Comparison of ENCODE assay signal across 29 mouse cellular contexts in the genomic region with DNA sequence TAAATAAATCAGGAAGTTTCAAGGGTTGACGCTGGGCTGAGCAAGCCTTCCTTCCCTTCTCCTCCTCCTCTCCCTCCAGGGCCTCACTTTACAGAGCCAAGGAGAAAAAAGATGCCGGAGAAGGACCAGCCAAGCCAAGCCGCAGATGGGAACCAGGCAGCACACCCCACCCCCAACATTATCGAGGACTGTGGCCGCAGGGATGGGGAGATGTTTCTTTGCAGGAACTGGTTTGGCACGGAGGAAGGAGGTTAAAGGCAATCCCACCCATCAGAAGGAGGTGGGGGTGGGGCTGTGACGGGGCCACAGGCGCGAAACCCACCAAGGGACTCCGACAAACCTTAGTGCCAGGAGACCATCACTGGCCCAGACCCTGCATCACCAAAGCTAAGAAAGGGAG. TPM values are rescaled to one million over a fixed set of nuclear protein-coding genes. Genes with fewer than 3 reads are reported as not detected.
DNase-seq lines count a peak whose midpoint lies in the region; ATAC-seq and TF ChIP-seq lines count a peak whose summit lies in the region.
"Had no signal": no experiment of that assay in that cellular context is flagged by ENCODE, and none has a peak within 500 bp of the region (broad histone marks: within the 10 kb centered on the region; RNA-seq: fewer than 3 reads in every experiment).

No protein-coding gene starts in this region.

- H3K9me3 ChIP-seq in embryonic facial prominence, embryonic 13.5 days = no peaks in the 10 kb centered on the region
- no peaks in the 10 kb centered on the region for H3K9me3 ChIP-seq in embryonic facial prominence, embryonic 10.5 days
- H3K9me3 ChIP-seq in midbrain, embryonic 11.5 days (ENCODE audit: control insufficient read depth, low read length) = no peaks in the 10 kb centered on the region
- no peaks in the 10 kb centered on the region for H3K9me3 ChIP-seq in midbrain, embryonic 13.5 days
- H3K9me3 ChIP-seq in ES-E14 (ENCODE audit: control insufficient read depth, insufficient read depth, low read depth, low read length) = no peaks in the 10 kb centered on the region
- no peaks in the 10 kb centered on the region for H3K9me3 ChIP-seq in limb, embryonic 14.5 days (ENCODE audit: control insufficient read depth, low read length)
- H3K9me3 ChIP-seq: embryonic facial prominence, embryonic 15.5 days; forebrain, embryonic 10.5 days; forebrain, embryonic 15.5 days; heart, embryonic 10.5 days; hindbrain, embryonic 12.5 days had no signal

- no peak overlapping the region for H3K4me2 ChIP-seq in embryonic facial prominence, embryonic 13.5 days
- no peak overlapping the region for H3K4me2 ChIP-seq in midbrain, embryonic 11.5 days
- H3K4me2 ChIP-seq in midbrain, embryonic 13.5 days (replicated peaks) = no peak overlapping the region
- H3K4me2 ChIP-seq in limb, embryonic 14.5 days (replicated peaks; ENCODE audit: low read depth, low read length, severe bottlenecking) = no peak overlapping the region
- H3K4me2 ChIP-seq: embryonic facial prominence, embryonic 15.5 days; forebrain, embryonic 15.5 days; hindbrain, embryonic 12.5 days had no signal

- no peaks in the 10 kb centered on the region for H3K36me3 ChIP-seq in embryonic facial prominence, embryonic 13.5 days
- no peaks in the 10 kb centered on the region for H3K36me3 ChIP-seq in embryonic facial prominence, embryonic 10.5 days (replicated peaks)
- H3K36me3 ChIP-seq in midbrain, embryonic 11.5 days (ENCODE audit: control insufficient read depth, insufficient read depth, low read length) = no peaks in the 10 kb centered on the region
- H3K36me3 ChIP-seq in midbrain, embryonic 13.5 days = no peaks in the 10 kb centered on the region
- no peaks in the 10 kb centered on the region for H3K36me3 ChIP-seq in ES-E14 (ENCODE audit: control insufficient read depth, insufficient read depth, low read length, poor library complexity, severe bottlenecking)
- no peaks in the 10 kb centered on the region for H3K36me3 ChIP-seq in limb, embryonic 14.5 days (ENCODE audit: control insufficient read depth, insufficient read depth, low read length)
- H3K36me3 ChIP-seq: embryonic facial prominence, embryonic 15.5 days; forebrain, embryonic 10.5 days; forebrain, embryonic 15.5 days; heart, embryonic 10.5 days; hindbrain, embryonic 12.5 days had no signal

- 0 out of 2 replicates have a peak overlapping the region, but pooled peaks have one; percentile 36 for H3K9ac ChIP-seq in embryonic facial prominence, embryonic 13.5 days
- H3K9ac ChIP-seq in midbrain, embryonic 11.5 days (ENCODE audit: low read length) = no peak overlapping the region
- H3K9ac ChIP-seq in midbrain, embryonic 13.5 days (replicated peaks) = no peak overlapping the region
- H3K9ac ChIP-seq in ES-E14 (ENCODE audit: insufficient read depth, low read depth, low read length, poor library complexity, severe bottlenecking) = peak overlapping the region; percentile 6; the same call in 1 of the 2 replicates
- H3K9ac ChIP-seq in limb, embryonic 14.5 days (ENCODE audit: low read depth, low read length, severe bottlenecking) = 0 out of 2 replicates have a peak overlapping the region, but pooled peaks have one; percentile 31
- H3K9ac ChIP-seq: embryonic facial prominence, embryonic 15.5 days; forebrain, embryonic 15.5 days; hindbrain, embryonic 12.5 days had no signal

- no peak for TF ChIP-seq CTCF in layer of hippocampus, adult 2 months (conservative IDR thresholded peaks at IDR 0.05)

- 51% methylated on average over 10 of the region's 10 CpGs for WGBS in embryonic facial prominence, embryonic 13.5 days
- WGBS in embryonic facial prominence, embryonic 10.5 days = 59% methylated on average over 10 of the region's 10 CpGs
- WGBS in midbrain, embryonic 11.5 days = 67% methylated on average over 10 of the region's 10 CpGs
- WGBS in midbrain, embryonic 13.5 days = 78% methylated on average over 10 of the region's 10 CpGs
- 41% methylated on average over 10 of the region's 10 CpGs for WGBS in limb, embryonic 14.5 days

- in situ Hi-C loops in ES-E14 (cut with MboI; ENCODE audit: low sequenced_read_pairs in 2 of 2, unreplicated experiment in 2 of 2) = no loop called here

- TF ChIP-seq POLR2A in limb, embryonic 14.5 days (IDR thresholded peaks at IDR 0.05; ENCODE audit: borderline replicate concordance, extremely low read depth, insufficient read depth, insufficient read length) = no peak

- H3K4me3 ChIP-seq in embryonic facial prominence, embryonic 13.5 days = no peak overlapping the region
- no peak overlapping the region for H3K4me3 ChIP-seq in embryonic facial prominence, embryonic 10.5 days
- H3K4me3 ChIP-seq in midbrain, embryonic 11.5 days (ENCODE audit: low read depth, low read length) = no peak overlapping the region
- H3K4me3 ChIP-seq in midbrain, embryonic 13.5 days (replicated peaks) = no peak overlapping the region
- H3K4me3 ChIP-seq in ES-E14 (ENCODE audit: insufficient read depth in 1 of 2, low read depth in 1 of 2, low read length in 2 of 2, poor library complexity in 1 of 2, severe bottlenecking in 1 of 2) = peak overlapping the region in 1 of 2 experiments; percentile 10; a peak in 1 of 4 replicates
- no peak overlapping the region for H3K4me3 ChIP-seq in limb, embryonic 14.5 days (replicated peaks; ENCODE audit: low read length)
- H3K4me3 ChIP-seq in layer of hippocampus, adult 2 months = no peak overlapping the region
- H3K4me3 ChIP-seq: embryonic facial prominence, embryonic 15.5 days; erythroblast, embryonic 14.5 days; forebrain, embryonic 10.5 days; forebrain, embryonic 15.5 days; heart, embryonic 10.5 days; hindbrain, embryonic 12.5 days had no signal

- no peaks in the 10 kb centered on the region for H3K27me3 ChIP-seq in embryonic facial prominence, embryonic 13.5 days
- 0 out of 2 replicates have a peak, but pooled peaks cover 10% of the 10 kb centered on the region for H3K27me3 ChIP-seq in embryonic facial prominence, embryonic 10.5 days (replicated peaks; ENCODE audit: low read depth, poor library complexity, severe bottlenecking)
- H3K27me3 ChIP-seq in midbrain, embryonic 11.5 days (ENCODE audit: control insufficient read depth, insufficient read depth, low read length) = no peaks in the 10 kb centered on the region
- H3K27me3 ChIP-seq in midbrain, embryonic 13.5 days = 0 out of 2 replicates have a peak, but pooled peaks cover 2% of the 10 kb centered on the region
- H3K27me3 ChIP-seq in limb, embryonic 14.5 days (ENCODE audit: control insufficient read depth, insufficient read depth, low read length) = no peaks in the 10 kb centered on the region
- H3K27me3 ChIP-seq: embryonic facial prominence, embryonic 15.5 days; forebrain, embryonic 15.5 days; hindbrain, embryonic 12.5 days had no signal

- no peak for DNase-seq in embryonic facial prominence, embryonic 10.5 days (ENCODE audit: low spot score)
- DNase-seq in midbrain, embryonic 11.5 days (ENCODE audit: low spot score, missing footprints) = peak; percentile 73
- no peak for DNase-seq in ES-E14 (ENCODE audit: low read depth, low spot score)
- DNase-seq in limb, embryonic 14.5 days (ENCODE audit: low spot score) = no peak
- DNase-seq in layer of hippocampus, adult 2 months (ENCODE audit: low spot score in 2 of 2) = no peak
- no peak for DNase-seq in layer of hippocampus, postnatal 14 days (ENCODE audit: low spot score in 2 of 2)
- DNase-seq: adrenal gland, adult 2 months; adrenal gland, postnatal 25 days; cerebellum, adult 2 months; cerebellum, postnatal 25 days; gastrocnemius, postnatal 10 days; heart, adult 18-20 months; heart, postnatal 10 days; heart, postnatal 4 days had no signal

- ATAC-seq in embryonic facial prominence, embryonic 13.5 days (ENCODE audit: insufficient number of reproducible peaks, insufficient read depth, low FRiP score, low TSS enrichment, low read depth) = no peak
- no peak for ATAC-seq in midbrain, embryonic 11.5 days (ENCODE audit: low FRiP score)
- ATAC-seq in midbrain, embryonic 13.5 days = no peak
- ATAC-seq in limb, embryonic 14.5 days (ENCODE audit: low FRiP score, low read depth) = no peak
- ATAC-seq: forebrain, embryonic 15.5 days; hindbrain, embryonic 16.5 days; inflammation-experienced regulatory T-cells, adult 6 months had no signal

- H3K4me1 ChIP-seq in embryonic facial prominence, embryonic 13.5 days = no peaks in the 10 kb centered on the region
- H3K4me1 ChIP-seq in embryonic facial prominence, embryonic 10.5 days = peaks cover 10% of the 10 kb centered on the region
- no peaks in the 10 kb centered on the region for H3K4me1 ChIP-seq in midbrain, embryonic 11.5 days (ENCODE audit: control insufficient read depth, insufficient read depth, low read length)
- H3K4me1 ChIP-seq in midbrain, embryonic 13.5 days (replicated peaks) = peaks cover 5% of the 10 kb centered on the region; the same call in 1 of the 2 replicates
- peaks cover 2 to 28% of the 10 kb centered on the region in 2 experiments; a peak in 3 of 4 replicates for H3K4me1 ChIP-seq in ES-E14 (ENCODE audit: control insufficient read depth in 2 of 2, insufficient read depth in 2 of 2, low read length in 2 of 2, poor library complexity in 1 of 2)
- H3K4me1 ChIP-seq in limb, embryonic 14.5 days (ENCODE audit: control insufficient read depth, insufficient read depth, low read length) = no peaks in the 10 kb centered on the region
- H3K4me1 ChIP-seq: forebrain, embryonic 15.5 days had no signal

- H3K27ac ChIP-seq in embryonic facial prominence, embryonic 13.5 days = no peak overlapping the region
- H3K27ac ChIP-seq in embryonic facial prominence, embryonic 10.5 days (replicated peaks) = no peak overlapping the region
- no peak overlapping the region for H3K27ac ChIP-seq in midbrain, embryonic 11.5 days (ENCODE audit: low read depth, low read length)
- no peak overlapping the region for H3K27ac ChIP-seq in midbrain, embryonic 13.5 days
- H3K27ac ChIP-seq in ES-E14 (ENCODE audit: insufficient read depth, low read depth, low read length, poor library complexity, severe bottlenecking) = peak overlapping the region; percentile 52
- no peak overlapping the region for H3K27ac ChIP-seq in limb, embryonic 14.5 days (replicated peaks; ENCODE audit: low read depth, low read length)
- no peak overlapping the region for H3K27ac ChIP-seq in layer of hippocampus, adult 2 months
- H3K27ac ChIP-seq: embryonic facial prominence, embryonic 15.5 days; forebrain, embryonic 10.5 days; forebrain, embryonic 15.5 days; heart, embryonic 10.5 days; hindbrain, embryonic 12.5 days had no signal

RNA-seq across cellular contexts. Expression of a gene that starts 16.8 kb away (rescaled TPM):
- polyA plus RNA-seq in embryonic facial prominence, embryonic 13.5 days (2015; fragmentation: Nextera tagmentation; extraction: Ambion mirVana) = 0.14 and 5.4 TPM in 2 replicates
- 0.39 and 0.57 TPM in 2 replicates for polyA plus RNA-seq in embryonic facial prominence, embryonic 10.5 days (2016; fragmentation: Nextera tagmentation; extraction: Ambion mirVana)
- polyA plus RNA-seq in midbrain, embryonic 11.5 days (2014; fragmentation: Nextera tagmentation; extraction: Ambion mirVana) = 0.11 and 0.12 TPM in 2 replicates
- polyA plus RNA-seq in midbrain, embryonic 13.5 days (2015; fragmentation: Nextera tagmentation; extraction: Ambion mirVana) = 0.09 and 0.69 TPM in 2 replicates
- total RNA-seq in ES-E14 (2012; rRNA removed) = 2.1 and 3.1 TPM in 2 replicates
- 0.76 and 0.87 TPM in 2 replicates for polyA plus RNA-seq in limb, embryonic 14.5 days (2012; rRNA removed)
- 0.28 and 0.62 TPM in 2 replicates for polyA plus RNA-seq in limb, embryonic 14.5 days (2014; fragmentation: Nextera tagmentation; extraction: Ambion mirVana)
- under 1 TPM; 0.12 to 0.15 TPM for total RNA-seq in layer of hippocampus, adult 2 months (2021)
- total RNA-seq in layer of hippocampus, postnatal 14 days (2021) = not detected

RNA-seq across cellular contexts. Expression of a gene that starts 19.1 kb away (rescaled TPM):
- not detected in 2 replicates for polyA plus RNA-seq in embryonic facial prominence, embryonic 13.5 days (2015; fragmentation: Nextera tagmentation; extraction: Ambion mirVana)
- not detected in 2 replicates for polyA plus RNA-seq in embryonic facial prominence, embryonic 10.5 days (2016; fragmentation: Nextera tagmentation; extraction: Ambion mirVana)
- not detected in 2 replicates for polyA plus RNA-seq in midbrain, embryonic 11.5 days (2014; fragmentation: Nextera tagmentation; extraction: Ambion mirVana)
- polyA plus RNA-seq in midbrain, embryonic 13.5 days (2015; fragmentation: Nextera tagmentation; extraction: Ambion mirVana) = not detected in 2 replicates
- total RNA-seq in ES-E14 (2012; rRNA removed) = 844 and 868 TPM in 2 replicates
- 0.06 and 0.09 TPM in 2 replicates for polyA plus RNA-seq in limb, embryonic 14.5 days (2012; rRNA removed)
- not detected in 2 replicates for polyA plus RNA-seq in limb, embryonic 14.5 days (2014; fragmentation: Nextera tagmentation; extraction: Ambion mirVana)
- total RNA-seq in layer of hippocampus, adult 2 months (2021) = under 1 TPM in 1 of 2 experiments, not detected in 1; 0.52 TPM
- under 1 TPM in 1 of 2 experiments, not detected in 1; 0.48 TPM for total RNA-seq in layer of hippocampus, postnatal 14 days (2021)
- total RNA-seq: adrenal gland, adult 2 months; gastrocnemius, postnatal 10 days; heart, adult 18-20 months; heart, postnatal 10 days; heart, postnatal 4 days; MEL had no signal
- polyA plus RNA-seq: adrenal gland, adult 2 months; C2C12; cerebellum, adult 2 months; cortical plate, adult 2 months; embryonic facial prominence, embryonic 15.5 days; forebrain, embryonic 15.5 days; heart, embryonic 14.5 days; hindbrain, embryonic 12.5 days; hindbrain, embryonic 16.5 days had no signal

RNA-seq across cellular contexts. Expression of a gene that starts 29.9 kb away (rescaled TPM):
- polyA plus RNA-seq in embryonic facial prominence, embryonic 13.5 days (2015; fragmentation: Nextera tagmentation; extraction: Ambion mirVana) = 74.1 and 78.2 TPM in 2 replicates
- polyA plus RNA-seq in embryonic facial prominence, embryonic 10.5 days (2016; fragmentation: Nextera tagmentation; extraction: Ambion mirVana) = 43.7 and 45.5 TPM in 2 replicates
- polyA plus RNA-seq in midbrain, embryonic 11.5 days (2014; fragmentation: Nextera tagmentation; extraction: Ambion mirVana) = 56.7 and 57.7 TPM in 2 replicates
- 23.1 and 23.2 TPM in 2 replicates for polyA plus RNA-seq in midbrain, embryonic 13.5 days (2015; fragmentation: Nextera tagmentation; extraction: Ambion mirVana)
- total RNA-seq in ES-E14 (2012; rRNA removed) = 7.6 and 10.5 TPM in 2 replicates
- polyA plus RNA-seq in limb, embryonic 14.5 days (2012; rRNA removed) = 73.8 and 82.6 TPM in 2 replicates
- polyA plus RNA-seq in limb, embryonic 14.5 days (2014; fragmentation: Nextera tagmentation; extraction: Ambion mirVana) = 75.5 and 84.3 TPM in 2 replicates
- total RNA-seq in layer of hippocampus, adult 2 months (2021) = 1 to 10 TPM; 4.7 to 7.2 TPM
- total RNA-seq in layer of hippocampus, postnatal 14 days (2021) = 1 to 10 TPM; 5.3 to 6.5 TPM

RNA-seq across cellular contexts. Expression of a gene that starts 30.2 kb away (rescaled TPM):
- 23.2 and 24.2 TPM in 2 replicates for polyA plus RNA-seq in embryonic facial prominence, embryonic 13.5 days (2015; fragmentation: Nextera tagmentation; extraction: Ambion mirVana)
- 24.2 and 25.0 TPM in 2 replicates for polyA plus RNA-seq in embryonic facial prominence, embryonic 10.5 days (2016; fragmentation: Nextera tagmentation; extraction: Ambion mirVana)
- 8.9 and 10.8 TPM in 2 replicates for polyA plus RNA-seq in midbrain, embryonic 11.5 days (2014; fragmentation: Nextera tagmentation; extraction: Ambion mirVana)
- polyA plus RNA-seq in midbrain, embryonic 13.5 days (2015; fragmentation: Nextera tagmentation; extraction: Ambion mirVana) = 6.5 and 8.4 TPM in 2 replicates
- total RNA-seq in ES-E14 (2012; rRNA removed) = 28.5 and 31.8 TPM in 2 replicates
- 41.2 and 43.2 TPM in 2 replicates for polyA plus RNA-seq in limb, embryonic 14.5 days (2012; rRNA removed)
- 11.6 and 13.9 TPM in 2 replicates for polyA plus RNA-seq in limb, embryonic 14.5 days (2014; fragmentation: Nextera tagmentation; extraction: Ambion mirVana)
- 10 to 100 TPM; 11.0 to 12.6 TPM for total RNA-seq in layer of hippocampus, adult 2 months (2021)
- total RNA-seq in layer of hippocampus, postnatal 14 days (2021) = 1 to 10 TPM; 6.1 to 6.5 TPM

RNA-seq across cellular contexts. Expression of a gene that starts 46.3 kb away (rescaled TPM):
- polyA plus RNA-seq in embryonic facial prominence, embryonic 13.5 days (2015; fragmentation: Nextera tagmentation; extraction: Ambion mirVana) = 1.5 and 1.9 TPM in 2 replicates
- polyA plus RNA-seq in embryonic facial prominence, embryonic 10.5 days (2016; fragmentation: Nextera tagmentation; extraction: Ambion mirVana) = 1.6 and 1.9 TPM in 2 replicates
- 0.22 and 0.46 TPM in 2 replicates for polyA plus RNA-seq in midbrain, embryonic 11.5 days (2014; fragmentation: Nextera tagmentation; extraction: Ambion mirVana)
- 0.73 and 1.1 TPM in 2 replicates for polyA plus RNA-seq in midbrain, embryonic 13.5 days (2015; fragmentation: Nextera tagmentation; extraction: Ambion mirVana)
- total RNA-seq in ES-E14 (2012; rRNA removed) = 4.3 and 8.9 TPM in 2 replicates
- 1.0 and 2.2 TPM in 2 replicates for polyA plus RNA-seq in limb, embryonic 14.5 days (2012; rRNA removed)
- polyA plus RNA-seq in limb, embryonic 14.5 days (2014; fragmentation: Nextera tagmentation; extraction: Ambion mirVana) = 0.39 and 1.5 TPM in 2 replicates
- 1 to 10 TPM in 1 of 2 experiments, under 1 TPM in 1; 0.59 to 1.1 TPM for total RNA-seq in layer of hippocampus, adult 2 months (2021)
- total RNA-seq in layer of hippocampus, postnatal 14 days (2021) = under 1 TPM in 1 of 2 experiments, not detected in 1; 0.55 TPM
- total RNA-seq: adrenal gland, adult 2 months; adrenal gland, postnatal 25 days; gastrocnemius, postnatal 10 days; gastrocnemius, postnatal 4 days; heart, adult 18-20 months; heart, postnatal 10 days; heart, postnatal 4 days had no signal
- polyA plus RNA-seq: adrenal gland, adult 2 months; cerebellum, adult 2 months had no signal

Comparison
In these comparisons a context has a peak if more than half of its experiments do, and no peak if none do; other contexts are left out.
1. H3K9ac ChIP-seq: peak in embryonic facial prominence, embryonic 13.5 days (single experiment), ES-E14 (single experiment) and limb, embryonic 14.5 days (single experiment); none in midbrain, embryonic 11.5 days (single experiment) and midbrain, embryonic 13.5 days (single experiment).